Mouse (Mus musculus) T-helper 1 cell (primary cell): ENCODE measurements at regions not wholly inside any gene's neighbourhood (a gene's known extent, or its start where the extent isn't known, plus 50 kb on each side); places are given as distances from the start of the nearest gene placed in this dataset.
"Not testable (repeated sequence)": the region's sequence is repeated elsewhere in the genome, so short reads cannot be mapped to it uniquely, and the experiment has no call there.

ENCODE experiments used
- in situ Hi-C: fragments of 300-600 bp; cut with MboI, MseI; formaldehyde crosslinking; loops from one replicate; pipeline ENCODE4 v1.15.1; 2025; ENCODE audit warnings: high pct_unique_total_duplicates

- in situ Hi-C loops, result no loop called here
Observed at GRCm38 (mm10) chr13:78909839-78910238, 710.3 kb upstream of the Nr2f1 start.

DNA sequence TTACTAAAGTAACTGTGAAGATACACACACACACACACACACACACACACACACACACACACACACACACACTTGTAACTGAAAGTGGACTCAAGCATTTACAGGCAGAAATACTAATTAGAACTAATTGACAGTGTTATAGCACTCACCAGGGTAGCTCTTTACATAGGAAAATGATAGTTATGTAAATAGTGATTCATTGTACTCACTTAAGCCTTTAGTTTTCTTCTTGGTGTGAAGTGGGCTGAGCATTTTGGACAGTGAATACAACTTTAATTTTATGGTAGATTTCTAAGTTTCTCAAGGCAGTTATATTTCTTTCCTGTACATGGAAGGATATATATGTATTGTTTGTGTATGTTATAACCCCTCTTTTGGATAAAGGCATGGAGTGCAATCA is 704.5 kb upstream of the Nr2f1 start:
- in situ Hi-C loops, result no loop called here

- in situ Hi-C loops, result no loop called here
Observed at GRCm38 (mm10) chr13:78900693-78901092, 701.1 kb upstream of the Nr2f1 start.

DNA sequence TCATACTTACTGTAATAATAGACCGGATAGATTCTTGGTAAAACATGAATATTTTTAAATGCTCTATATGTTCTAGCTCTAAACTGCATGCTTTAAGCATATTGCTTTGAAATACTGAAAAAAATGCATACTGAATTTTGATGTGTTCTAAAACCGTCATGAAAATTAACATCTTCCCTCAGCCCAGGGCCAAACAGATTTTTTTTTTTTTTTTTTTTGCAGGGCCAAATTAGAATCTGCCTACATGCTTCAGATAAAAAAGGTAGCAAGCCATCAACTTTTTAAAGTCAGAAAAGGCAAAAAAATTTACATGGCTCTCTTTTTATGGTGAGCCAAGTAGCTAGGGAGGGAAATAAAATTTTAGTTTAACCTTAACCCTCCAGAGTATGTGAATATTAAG is 692.7 kb upstream of the Nr2f1 start:
- in situ Hi-C loops, result no loop called here

- in situ Hi-C loops, result no loop called here
Observed at GRCm38 (mm10) chr13:78883062-78883461, 683.5 kb upstream of the Nr2f1 start.

GRCm38 (mm10) chr13:78872582-78872981 is 673.0 kb upstream of the Nr2f1 start:
- in situ Hi-C loops, result no loop called here

DNA sequence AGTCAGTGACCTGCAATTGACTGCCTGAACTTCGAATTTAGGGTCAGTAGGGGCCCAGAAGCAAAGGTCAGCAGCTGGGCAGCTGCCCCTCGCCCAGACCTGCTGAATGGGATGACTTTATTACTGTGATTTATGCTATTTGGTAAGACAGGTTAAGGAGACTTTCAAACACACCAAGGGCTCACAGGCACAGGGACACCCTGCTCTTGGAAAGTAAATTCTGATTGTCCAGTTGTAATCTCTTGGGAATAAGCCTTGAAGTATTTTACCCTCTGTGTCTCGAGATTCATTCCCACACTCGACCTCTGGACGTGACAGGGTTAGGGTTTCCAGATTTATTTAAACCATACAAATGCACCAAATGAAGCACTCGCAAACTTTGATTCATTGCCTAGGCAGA is 672.4 kb upstream of the Nr2f1 start:
- in situ Hi-C loops, result no loop called here

DNA sequence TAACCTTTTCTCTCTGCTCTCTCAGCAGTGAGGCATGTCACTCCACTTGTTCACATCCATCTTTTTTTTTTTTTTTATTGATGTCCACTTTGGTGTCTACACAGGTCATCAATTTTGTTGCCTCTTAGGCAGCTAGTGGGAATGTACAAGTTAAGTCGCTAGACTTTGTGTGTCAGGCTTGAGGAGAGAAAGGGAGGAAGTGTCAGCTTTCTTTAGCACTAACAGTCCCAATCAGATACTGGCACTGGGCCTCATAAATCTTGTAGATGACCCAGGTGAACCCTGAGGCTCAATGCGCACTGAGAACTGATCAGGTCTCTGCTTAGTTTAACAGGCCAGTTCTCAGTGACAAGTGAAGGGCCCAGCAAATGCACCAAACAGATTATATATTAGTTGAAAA is 671.7 kb upstream of the Nr2f1 start:
- in situ Hi-C loops, result no loop called here

DNA sequence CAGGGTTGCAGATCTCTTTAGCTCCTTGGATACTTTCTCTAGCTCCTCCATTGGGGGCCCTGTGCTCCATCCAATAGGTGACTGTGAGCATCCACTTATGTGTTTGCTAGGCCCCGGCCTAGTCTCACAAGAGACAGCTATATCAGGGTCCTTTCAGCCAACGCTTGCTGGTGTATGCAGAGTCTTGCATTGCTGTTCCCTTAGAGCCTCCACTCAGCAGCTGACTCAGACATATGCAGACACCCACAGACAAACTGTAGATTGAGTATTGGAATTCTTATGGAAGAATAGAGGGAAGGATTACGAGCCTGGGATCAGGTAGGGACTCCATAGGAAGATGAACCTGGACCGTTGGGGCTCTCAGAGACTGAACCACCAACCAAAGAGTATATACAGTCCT is 624.8 kb upstream of the Nr2f1 start:
- in situ Hi-C loops, result not testable (repeated sequence)

DNA sequence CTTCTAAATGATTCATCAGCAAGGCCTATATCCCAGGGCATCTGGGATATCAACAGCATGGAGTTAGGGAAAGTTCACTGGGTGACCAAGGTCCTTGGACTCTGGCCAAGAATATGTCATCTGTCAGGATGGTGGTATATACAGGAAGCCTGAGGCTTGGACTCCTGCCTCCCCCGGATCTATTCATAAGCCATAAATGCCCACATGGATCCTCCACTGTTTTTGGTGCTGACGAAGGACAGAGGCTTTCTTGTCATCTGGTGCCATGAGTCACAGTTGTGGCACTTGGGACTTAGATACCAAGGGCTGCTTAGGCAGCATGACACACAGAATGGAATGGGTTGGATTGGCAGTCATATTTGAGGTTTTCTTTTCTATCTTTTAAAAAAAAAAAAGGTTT is 610.1 kb upstream of the Nr2f1 start:
- in situ Hi-C loops, result no loop called here

DNA sequence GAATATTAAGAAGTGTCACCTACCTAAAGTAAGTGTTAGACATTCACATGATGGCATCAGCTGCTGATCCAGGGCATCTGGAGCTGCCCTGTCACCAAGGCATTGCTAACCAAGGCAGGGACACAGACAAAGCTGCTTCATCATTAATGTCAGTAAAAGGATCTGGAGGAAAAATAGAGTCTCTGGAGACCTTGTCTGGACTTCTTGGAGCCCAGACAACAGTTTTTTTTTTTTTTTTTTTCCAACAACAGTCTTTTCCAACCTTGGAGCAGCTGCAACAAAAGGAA is 603.2 kb upstream of the Nr2f1 start:
- in situ Hi-C loops, result no loop called here

- in situ Hi-C loops, result no loop called here
Observed at GRCm38 (mm10) chr13:78802011-78802837, 602.7 kb upstream of the Nr2f1 start.

DNA sequence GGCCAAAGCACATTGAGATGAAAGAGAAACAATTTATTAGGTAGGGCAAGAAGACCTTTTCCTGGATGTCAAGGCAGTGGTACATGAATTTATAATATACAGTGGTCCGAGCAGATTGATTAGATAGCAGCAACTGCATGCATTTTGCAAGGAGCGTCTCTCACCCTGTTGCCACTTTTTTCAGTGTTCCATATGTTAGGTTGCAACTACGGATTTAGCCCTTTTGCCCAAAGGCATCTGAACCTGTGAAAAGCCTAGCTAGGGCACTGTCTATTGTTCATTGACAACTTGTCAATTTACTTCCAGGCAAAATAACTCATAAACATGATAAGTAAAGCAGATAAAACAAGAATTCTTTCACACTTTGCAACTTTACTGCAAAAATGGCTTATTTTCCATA is 600.1 kb upstream of the Nr2f1 start:
- in situ Hi-C loops, result no loop called here

DNA sequence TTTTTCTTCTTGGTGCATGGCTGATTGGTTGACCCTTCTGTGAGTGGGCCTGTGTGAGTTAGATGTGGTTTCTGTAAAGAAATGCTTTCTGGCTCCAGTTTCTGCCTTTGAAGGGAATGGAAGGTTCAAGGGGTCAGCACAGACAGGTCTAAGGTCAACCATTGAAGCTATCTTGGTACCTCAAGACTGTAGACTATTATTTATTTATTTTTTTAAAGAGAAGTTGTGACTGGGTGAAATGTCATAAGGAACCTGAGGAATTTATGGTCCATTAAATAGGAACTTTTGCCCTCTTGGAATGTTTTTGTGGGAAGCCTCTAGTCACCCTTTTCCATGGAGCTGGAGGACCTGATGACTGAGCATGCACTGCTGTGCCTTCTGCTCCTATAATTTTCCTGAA is 595.7 kb upstream of the Nr2f1 start:
- in situ Hi-C loops, result no loop called here

- in situ Hi-C loops, result no loop called here
Observed at GRCm38 (mm10) chr13:78784285-78784684, 584.7 kb upstream of the Nr2f1 start.

GRCm38 (mm10) chr13:78783591-78784240 is 584.2 kb upstream of the Nr2f1 start:
- in situ Hi-C loops, result no loop called here
